Mouse (Mus musculus): ENCODE data around the gene Myo9a. TPM values are rescaled to one million over a fixed set of nuclear protein-coding genes. Genes with fewer than 3 reads are reported as not detected.

The Myo9a gene
- total RNA-seq, 2 experiments from 2014 or later, result 11.2 to 26.4 TPM

Other genes starting within 250 kb of the Myo9a start
- gene Hexa, start 211.4 kb upstream of the Myo9a start, total RNA-seq (2014; fragmentation: Nextera tagmentation), result 172 and 180 TPM in 2 replicates
- gene Hexa, start 211.4 kb upstream of the Myo9a start, total RNA-seq (2017), result 206 TPM in 2 replicates
- gene Tmem202, start 211.0 kb upstream of the Myo9a start, total RNA-seq (2014; fragmentation: Nextera tagmentation), result not detected in 2 replicates
- gene Tmem202, start 211.0 kb upstream of the Myo9a start, total RNA-seq (2017), result not detected in 2 replicates
- gene Celf6, start 173.0 kb upstream of the Myo9a start, total RNA-seq (2014; fragmentation: Nextera tagmentation), result not detected in 2 replicates
- gene Celf6, start 173.0 kb upstream of the Myo9a start, total RNA-seq (2017), result not detected in 2 replicates
- 24.7 and 34.6 TPM in 2 replicates for gene Parp6, start 133.6 kb upstream of the Myo9a start, total RNA-seq (2014; fragmentation: Nextera tagmentation)
- gene Parp6, start 133.6 kb upstream of the Myo9a start, total RNA-seq (2017), result 10.9 and 21.2 TPM in 2 replicates
- gene Pkm, start 94.5 kb upstream of the Myo9a start, total RNA-seq (2014; fragmentation: Nextera tagmentation), result 513 and 525 TPM in 2 replicates
- gene Pkm, start 94.5 kb upstream of the Myo9a start, total RNA-seq (2017), result 1,005 and 1,006 TPM in 2 replicates
- not detected in 2 replicates for gene Gramd2, start 70.8 kb upstream of the Myo9a start, total RNA-seq (2014; fragmentation: Nextera tagmentation)
- not detected in 2 replicates for gene Gramd2, start 70.8 kb upstream of the Myo9a start, total RNA-seq (2017)
- gene Senp8, start 186 bp upstream of the Myo9a start, total RNA-seq (2014; fragmentation: Nextera tagmentation), result 2.3 and 3.8 TPM in 2 replicates
- 4.5 and 5.5 TPM in 2 replicates for gene Senp8, start 186 bp upstream of the Myo9a start, total RNA-seq (2017)
- not detected in 2 replicates for gene Nr2e3, start 209.8 kb downstream of the Myo9a start, total RNA-seq (2014; fragmentation: Nextera tagmentation)
- not detected in 2 replicates for gene Nr2e3, start 209.8 kb downstream of the Myo9a start, total RNA-seq (2017)